Mouse (Mus musculus): ENCODE results near the gene Focad.

Focad gene

DNA sequence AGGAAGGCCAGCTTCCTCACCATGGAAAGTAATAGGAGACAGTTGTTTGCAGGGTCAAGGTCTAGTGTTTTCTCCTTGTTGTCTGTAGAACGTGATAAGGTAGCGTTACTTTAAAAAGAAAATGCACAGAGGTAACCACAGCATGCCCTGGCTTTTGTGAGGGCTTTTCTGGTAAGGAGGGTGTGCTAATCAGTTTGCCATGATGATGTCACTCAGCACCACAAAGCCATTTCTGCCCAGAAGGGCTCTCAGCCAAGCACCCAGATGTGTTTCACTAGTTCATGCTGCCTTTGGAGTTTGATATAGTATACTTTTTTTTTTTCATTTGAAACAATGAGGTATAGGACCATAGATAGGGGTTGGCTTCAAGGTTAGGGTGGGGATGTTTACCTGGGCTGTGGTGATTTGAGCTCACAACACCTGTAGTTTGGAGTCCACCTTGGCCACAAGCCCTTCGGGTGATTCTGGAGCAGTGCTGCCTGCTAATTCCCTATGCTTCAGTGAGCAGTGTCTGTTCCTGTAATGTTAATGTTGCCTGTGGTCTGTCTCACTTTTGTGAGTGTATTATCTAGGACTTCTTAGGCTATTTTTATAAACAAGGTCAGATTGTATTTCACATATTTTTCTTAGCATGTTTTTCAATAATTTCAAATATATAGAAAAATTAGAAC, 61.2 kb downstream of the Focad start:
- DNase-seq (ENCODE audit: inconsistent age in 2 of 2, low spot score in 1 of 2), result no peak

DNA sequence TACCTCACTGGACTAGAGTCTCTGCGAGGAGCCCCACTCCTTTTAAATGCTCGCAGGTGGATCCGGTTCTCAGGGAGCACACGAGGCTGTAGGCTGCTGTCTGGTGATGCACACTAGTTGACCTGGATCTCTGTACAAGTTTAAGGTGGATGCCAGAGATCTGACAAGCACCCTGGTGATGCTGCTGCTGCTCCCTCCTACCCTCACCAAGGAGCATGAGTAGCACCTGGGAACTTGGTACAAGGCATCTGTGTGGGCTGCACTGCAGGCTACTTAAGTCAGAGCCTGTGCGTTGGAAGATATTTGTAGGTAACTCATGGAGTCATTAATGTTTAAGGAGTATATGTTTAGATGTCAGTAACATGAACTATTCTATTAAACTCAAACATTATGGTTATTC, 62.5 kb downstream of the Focad start:
- DNase-seq (ENCODE audit: inconsistent age in 2 of 2, low spot score in 1 of 2), result no peak

DNA sequence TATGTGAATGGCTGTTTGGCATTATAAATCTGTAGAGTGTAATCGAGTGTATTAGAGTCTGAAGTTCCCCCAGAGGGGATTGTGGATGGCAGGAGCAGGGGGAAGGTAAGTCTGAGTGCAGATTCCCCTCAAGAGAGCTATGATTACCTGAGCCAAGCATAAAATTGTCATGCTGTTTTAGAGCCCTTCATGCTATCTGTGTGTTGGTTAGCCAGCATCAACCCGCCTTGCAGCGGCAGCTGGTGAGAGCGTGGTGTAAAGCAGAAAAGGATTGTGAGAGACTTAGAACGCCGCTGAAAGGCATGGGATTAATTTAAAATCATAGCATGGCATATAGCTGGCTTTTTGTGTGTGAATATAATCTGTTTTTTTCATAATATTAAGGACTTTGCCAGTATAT, 63.2 kb downstream of the Focad start:
- DNase-seq (ENCODE audit: inconsistent age in 2 of 2, low spot score in 1 of 2), result no peak

DNA sequence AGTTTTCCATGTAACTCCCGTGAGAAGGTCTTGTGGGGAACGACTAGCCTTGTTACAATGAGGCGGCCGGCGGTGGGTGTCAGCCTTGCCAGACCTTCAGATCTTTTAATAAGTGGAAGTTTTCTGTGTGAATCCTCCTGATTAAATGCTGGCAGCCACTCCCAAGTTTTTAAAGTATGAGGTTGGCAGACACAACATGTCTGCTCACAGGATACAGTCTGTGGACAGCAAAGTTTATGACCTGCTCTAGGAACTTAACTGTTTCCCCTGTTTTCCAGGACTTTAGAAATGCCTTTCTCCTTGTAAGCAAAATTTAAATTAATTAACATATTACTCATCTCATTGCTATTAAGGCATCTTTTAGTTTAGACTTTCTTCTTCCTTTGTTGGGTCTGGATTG, 64.8 kb downstream of the Focad start:
- no peak for DNase-seq (ENCODE audit: inconsistent age in 2 of 2, low spot score in 1 of 2)

DNA sequence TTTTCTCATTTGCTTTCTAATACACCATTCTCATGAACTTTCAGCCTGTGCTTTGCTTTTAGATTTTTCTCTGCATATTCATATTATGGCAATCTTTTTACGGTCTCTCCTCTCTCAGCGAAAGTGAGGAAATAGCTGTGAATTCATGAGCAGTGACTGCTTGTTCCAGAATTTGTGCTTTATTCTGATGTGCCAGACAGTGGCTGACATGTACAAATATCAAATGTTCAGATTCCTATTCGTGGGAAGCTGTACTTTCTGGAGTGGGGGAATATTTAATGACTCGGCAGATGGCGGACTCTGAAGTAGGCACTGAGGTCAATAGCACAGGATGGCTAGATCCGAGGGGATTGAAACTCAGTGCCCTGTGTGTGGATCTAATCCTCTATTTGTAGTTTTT, 65.3 kb downstream of the Focad start:
- no peak for DNase-seq (ENCODE audit: inconsistent age in 2 of 2, low spot score in 1 of 2)

DNA sequence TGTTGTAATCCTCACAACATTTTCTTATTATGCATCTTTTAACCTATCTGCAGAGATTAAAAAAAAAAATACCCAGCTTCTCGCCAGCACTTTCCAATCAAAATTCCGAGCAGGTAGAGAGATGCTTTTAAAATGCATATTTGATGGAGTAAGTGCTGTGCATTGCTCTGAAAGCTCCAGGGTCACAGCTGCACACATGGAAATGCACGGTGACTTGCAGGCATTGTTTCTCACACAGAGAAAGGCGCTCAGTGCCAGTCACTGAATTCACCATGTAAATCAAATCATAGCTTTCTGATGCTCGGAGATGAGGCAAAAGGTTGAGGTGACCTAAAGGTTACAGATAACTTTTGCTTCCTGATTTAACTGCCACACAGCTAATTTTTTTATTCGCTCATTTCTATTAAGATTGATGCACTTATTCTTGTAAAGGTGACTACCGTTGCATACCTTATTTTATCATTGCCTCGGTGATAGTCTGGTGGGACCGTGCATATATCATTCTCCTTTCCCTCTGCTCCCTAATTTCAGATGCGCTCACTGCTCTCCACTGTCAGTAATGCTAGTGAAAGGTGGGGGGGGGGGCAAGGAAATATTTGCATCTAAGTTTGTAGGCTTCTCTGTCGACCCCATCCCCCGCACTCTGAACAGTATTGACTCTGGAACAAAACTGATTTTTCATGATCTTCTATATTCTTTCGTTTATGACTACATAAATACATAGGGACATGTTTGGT, 69.2 kb downstream of the Focad start:
- DNase-seq (ENCODE audit: inconsistent age in 2 of 2, low spot score in 1 of 2), result no peak

DNA sequence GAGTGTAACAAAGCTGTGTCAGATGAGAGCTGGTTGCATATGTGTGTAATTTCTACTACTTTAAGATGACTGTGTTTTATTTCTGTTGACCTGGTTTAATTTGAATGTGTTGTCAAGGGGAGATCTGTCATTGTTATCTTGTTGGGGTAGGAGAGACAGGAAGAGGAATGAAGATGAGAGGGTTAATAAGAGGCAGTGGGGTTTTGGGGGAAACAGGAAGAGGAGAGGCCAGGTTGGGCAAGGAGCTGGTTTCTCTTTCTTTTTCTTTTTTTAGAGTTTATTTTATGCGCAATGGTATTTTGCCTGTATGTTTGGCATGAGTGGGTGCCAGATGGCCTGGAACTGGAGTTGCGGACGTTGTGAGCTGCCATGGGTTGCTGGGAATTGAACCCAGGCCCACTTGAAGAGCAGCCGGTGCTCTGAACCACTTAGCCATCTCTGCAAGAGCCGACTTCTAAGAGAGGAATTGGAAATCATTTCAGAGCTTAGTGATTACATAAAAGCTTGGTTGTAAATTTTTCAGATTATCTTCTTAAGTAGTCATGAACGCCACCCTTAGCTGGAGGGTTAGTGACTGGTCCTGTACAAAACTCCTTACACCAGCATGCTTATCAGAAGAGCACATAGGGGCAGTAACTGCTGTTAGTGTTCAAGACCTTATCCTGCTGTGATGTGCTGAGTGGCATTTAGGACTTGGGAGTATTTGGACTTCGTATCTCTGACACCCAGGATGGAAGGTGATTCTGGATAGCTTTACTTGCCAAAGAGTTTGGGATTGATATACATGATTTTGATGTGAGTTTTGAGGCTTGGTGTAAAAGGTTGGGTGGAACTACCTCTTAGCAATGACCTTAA, 72.8 kb downstream of the Focad start:
- DNase-seq (ENCODE audit: inconsistent age in 2 of 2, low spot score in 1 of 2), result no peak

DNA sequence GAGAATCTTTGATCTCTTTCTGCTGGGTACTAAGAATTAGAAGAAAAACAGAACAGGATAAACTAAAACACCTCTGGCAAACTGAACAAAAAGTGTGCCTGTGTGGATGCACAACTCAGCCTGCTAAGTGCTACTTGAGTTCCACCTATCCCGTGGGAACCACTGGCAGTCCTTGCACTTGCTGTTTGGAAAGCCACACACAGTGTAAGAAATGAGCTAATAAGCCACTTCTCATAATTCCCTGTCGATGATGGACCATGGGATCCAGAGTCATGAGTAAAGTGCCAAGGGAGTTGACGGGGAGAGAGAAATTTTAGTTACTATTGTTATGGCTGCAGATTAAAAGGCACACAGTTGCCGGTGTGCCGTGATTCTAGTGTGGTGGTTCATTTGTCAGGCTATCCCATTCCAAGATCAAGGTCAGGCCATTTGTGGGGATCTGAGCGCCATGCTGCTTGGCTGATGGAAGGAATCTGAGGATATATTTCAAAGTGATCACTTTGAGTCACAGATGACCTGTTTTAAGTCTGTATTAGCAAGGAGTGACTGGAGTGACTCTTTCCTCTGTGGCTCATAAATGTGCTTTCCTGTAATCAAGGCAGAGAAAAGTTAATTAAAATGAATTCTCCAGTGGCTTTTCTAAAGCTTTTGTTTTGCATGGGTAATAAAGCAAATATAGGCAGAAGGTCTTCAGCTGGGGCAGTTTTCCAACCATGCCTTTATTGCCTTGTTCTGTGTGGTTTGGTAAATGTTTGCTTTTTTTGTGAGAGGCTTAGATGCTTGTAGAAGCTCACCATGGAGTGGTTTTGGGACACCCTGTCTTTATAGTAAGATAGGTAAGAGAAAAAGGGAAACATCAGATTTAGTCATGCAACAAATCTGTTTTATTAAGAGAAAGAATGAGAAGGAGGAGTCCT, 80.9 kb downstream of the Focad start:
- DNase-seq (ENCODE audit: inconsistent age in 2 of 2, low spot score in 1 of 2), result no peak

DNA sequence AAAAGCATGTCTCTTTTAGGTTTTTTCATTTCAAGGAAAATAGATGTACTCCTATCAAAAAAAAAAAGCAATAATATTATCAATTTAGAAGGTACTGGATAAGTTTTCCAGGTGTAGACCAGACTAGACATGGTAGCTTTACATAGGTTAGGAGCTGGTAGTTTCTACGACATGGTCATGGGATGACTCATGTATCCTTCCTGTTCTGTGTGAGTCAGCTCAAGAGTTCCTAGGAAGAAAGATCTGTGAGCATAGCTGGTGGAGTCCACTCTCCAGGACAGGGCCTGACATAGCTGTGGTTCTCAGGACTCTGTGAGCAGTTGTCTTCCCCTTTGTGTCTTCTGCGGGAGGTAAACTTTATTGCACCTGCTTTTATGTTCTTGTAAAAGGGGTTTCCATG, 84.9 kb downstream of the Focad start:
- DNase-seq (ENCODE audit: inconsistent age in 2 of 2, low spot score in 1 of 2), result no peak

DNA sequence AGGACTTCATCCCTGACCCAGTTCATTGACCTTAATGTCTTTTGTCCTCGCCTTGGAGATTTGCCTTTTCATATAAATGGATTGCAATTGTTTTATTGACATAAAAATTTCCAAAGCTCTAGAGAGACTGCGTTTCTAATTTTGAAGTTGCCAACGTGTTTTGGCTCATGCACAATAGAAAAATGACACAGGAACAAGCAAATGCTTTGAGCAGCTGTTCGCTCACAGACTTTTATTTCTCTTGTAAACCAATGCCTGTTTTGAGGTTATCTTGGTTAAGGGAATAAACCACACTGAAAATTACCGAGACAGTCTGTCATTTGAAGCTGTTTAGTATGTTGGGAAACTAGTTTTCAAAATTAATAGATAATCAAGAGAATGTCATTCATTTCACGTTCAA, 89.9 kb downstream of the Focad start:
- no peak for DNase-seq (ENCODE audit: inconsistent age in 2 of 2, low spot score in 1 of 2)

DNA sequence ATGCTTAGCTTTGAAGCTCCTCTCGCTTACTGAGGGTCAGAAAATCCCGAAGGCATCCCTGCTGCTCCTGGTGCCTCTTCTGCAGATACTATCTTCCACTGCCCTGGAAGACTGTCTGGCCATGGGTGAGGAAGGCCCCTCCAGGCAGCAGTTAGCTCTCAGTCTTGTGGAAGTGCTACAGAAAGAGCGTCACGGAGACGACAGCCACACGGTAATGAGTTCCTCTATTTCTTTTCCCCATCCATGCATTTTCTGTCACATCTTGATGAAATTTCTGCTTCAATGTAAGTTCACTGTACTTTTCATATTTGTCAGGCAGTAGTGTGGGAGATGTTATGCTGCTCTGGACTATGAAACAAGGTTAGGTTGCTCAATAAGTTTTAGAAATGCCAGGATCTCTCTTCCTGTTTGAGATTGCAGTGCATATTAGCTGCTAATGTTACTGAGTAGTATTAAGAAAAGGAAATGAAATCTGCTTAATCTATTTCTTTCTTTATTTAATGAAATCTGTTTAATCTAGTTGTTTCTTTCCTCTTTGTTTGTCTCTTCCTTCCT, 91.5 kb downstream of the Focad start:
- DNase-seq (ENCODE audit: inconsistent age in 2 of 2, low spot score in 1 of 2), result no peak

DNA sequence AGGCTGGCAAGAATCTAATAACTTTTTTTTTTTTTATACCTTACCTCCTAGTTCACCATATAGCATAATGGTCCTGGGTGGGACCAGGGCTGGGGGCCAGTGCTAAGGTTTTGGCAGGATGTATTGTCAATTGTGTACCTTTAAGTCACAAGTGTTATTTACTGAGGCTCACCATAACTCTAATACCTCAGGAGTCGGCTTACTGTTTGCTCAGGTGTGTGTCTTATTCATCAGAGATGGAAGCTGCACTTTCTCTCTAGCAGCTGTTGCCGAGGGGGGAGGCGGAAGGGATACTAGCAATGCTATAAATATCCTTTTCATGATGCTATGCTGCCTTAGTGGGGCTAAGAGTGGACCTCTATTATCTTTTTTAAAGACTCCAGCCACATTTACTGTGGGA, 93.2 kb downstream of the Focad start:
- DNase-seq (ENCODE audit: inconsistent age in 2 of 2, low spot score in 1 of 2), result no peak

DNA sequence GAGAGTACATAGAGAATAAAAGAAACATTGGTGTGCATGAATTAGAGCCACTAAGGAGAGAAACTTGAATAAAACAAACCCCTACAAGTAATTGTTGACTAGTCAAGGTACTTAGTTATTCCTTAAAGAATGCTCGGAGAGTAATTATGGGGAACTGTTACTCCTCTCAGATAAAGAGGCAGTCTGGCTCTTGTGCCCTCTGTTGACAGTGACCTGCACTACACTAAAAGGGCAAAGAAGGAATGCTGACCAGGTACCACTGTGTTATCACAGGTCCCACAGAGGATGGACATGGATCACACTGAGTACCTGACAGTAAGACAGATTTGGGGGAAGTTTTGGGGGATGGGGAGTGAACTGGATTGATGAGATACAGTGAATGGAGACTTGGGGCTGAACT, 95.1 kb downstream of the Focad start:
- DNase-seq (ENCODE audit: inconsistent age in 2 of 2, low spot score in 1 of 2), result peak in 1 of 2 experiments; percentile 40

DNA sequence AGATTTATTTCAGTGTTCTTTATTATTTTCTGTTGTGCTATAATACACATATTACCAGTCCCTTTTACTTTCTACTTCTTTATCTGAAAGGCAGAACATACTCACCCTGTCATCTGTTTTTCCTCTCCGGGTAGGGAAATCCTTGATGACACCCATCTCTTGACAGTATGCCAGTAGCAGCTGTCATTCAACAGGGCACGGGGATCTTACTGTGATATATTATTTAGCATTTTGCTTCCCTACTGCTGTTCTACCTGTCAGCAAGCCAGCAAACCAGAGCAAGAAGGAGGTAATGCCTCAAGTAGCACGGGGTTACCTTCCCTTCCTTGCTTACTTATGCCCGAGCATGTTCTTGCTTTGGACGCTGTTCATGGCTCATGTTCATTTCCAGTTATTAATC, 99.8 kb downstream of the Focad start:
- DNase-seq (ENCODE audit: inconsistent age in 2 of 2, low spot score in 1 of 2), result no peak

DNA sequence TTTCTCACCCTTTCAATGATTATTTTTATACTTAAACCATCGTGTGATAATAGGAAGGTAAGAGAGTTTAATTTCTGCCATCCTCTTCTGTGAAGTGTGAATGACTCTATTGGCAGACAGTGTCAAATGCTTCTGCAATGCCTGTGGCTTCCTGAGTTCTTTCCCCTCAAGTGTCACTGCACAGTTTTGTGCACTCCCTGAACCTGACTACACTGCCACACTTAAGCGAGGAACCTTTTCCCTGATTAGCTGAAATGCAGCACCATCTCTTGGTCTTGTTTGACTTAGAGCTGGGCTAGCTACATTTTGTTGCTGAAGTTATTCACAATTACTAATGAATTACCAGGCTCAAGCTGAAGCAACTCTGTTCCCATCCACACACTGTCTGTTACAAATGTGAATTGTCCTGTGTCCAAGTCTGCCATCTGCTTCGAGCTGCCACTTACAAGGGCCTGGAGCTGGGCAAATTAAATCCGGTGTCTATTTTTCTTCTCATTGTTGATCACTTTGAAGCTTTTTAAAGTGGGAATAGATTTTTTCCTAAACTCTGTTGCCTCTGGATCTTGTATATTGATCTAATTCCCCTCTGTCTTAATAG, 101.6 kb downstream of the Focad start:
- DNase-seq (ENCODE audit: inconsistent age in 2 of 2, low spot score in 1 of 2), result no peak

DNA sequence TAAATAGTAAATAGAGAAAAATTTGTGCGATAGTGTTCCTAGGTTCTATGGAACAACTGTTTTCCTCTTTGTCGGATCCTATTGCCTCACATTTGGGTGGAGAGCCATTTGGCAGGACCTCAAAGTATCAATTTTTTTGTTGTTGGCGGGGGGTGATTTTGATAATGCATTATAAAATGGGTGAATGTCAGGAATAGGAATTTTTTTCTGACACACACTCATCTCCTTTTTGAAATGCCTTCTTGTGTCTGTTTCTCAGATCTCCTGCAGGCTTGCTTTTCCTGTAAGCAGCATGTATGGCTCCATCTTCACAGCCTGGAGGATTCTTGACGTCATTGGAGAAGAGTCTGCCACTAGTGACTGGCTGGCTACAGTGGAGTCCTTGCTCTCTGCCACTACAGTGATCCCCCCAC, 102.1 kb downstream of the Focad start:
- DNase-seq (ENCODE audit: inconsistent age in 2 of 2, low spot score in 1 of 2), result no peak

DNA sequence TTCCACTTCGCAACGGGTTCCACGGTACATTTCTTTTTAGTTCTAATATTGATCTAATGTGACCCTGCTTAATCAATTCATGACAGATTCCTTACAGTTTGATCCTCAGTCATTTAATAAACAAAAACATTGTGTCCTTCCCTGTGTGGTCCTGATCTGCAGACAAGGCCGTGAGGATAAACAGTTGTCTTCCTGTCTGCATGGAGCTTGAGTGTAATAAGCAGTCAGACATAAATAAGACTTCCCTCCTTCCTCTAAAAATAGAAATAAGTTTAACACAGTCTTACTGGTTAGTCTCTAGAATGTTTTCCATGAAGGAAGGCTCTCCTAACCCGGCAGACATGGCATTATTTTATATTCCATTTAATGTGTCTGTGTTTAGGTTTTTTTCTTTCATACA, 102.8 kb downstream of the Focad start:
- DNase-seq (ENCODE audit: inconsistent age in 2 of 2, low spot score in 1 of 2), result no peak

DNA sequence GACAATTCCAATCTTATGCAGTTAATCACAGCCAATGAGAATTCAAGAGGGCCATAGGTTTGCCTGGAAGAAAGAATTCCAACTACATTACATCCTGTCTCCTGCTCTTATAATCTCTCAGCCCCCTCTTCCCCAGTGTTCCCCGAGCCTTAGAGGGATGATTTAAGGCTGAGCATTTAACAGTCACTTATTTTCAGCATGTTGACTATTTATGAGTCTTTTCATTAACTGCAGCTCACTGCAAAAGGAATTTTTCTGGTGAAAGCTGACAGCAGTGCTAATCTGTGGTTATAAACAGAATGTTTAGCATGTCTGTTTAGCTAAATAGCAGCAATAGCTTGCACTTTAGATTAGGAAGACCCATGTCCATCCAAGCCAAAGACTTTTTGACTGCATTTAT, 104.8 kb downstream of the Focad start:
- no peak for DNase-seq (ENCODE audit: inconsistent age in 2 of 2, low spot score in 1 of 2)

DNA sequence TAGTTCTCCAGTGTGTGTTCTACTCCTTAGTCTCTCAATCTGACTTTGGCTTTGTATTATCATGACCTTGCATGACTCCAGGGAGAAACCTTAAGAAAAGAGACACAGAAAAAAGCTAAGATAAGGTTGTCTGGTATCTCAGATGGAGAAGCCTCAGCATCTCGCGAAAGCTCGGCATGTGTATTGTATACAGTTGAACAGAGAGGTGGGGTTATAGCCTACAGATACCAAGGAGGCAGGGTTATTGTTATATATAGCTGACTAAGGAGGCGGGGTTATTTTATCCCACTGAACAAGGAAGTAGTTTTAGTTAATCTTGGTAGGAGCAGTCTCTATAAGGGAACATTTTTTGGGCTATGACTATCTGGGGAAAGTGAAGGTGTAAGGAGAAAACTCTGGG, 106.6 kb downstream of the Focad start:
- no peak for DNase-seq (ENCODE audit: inconsistent age in 2 of 2, low spot score in 1 of 2)

DNA sequence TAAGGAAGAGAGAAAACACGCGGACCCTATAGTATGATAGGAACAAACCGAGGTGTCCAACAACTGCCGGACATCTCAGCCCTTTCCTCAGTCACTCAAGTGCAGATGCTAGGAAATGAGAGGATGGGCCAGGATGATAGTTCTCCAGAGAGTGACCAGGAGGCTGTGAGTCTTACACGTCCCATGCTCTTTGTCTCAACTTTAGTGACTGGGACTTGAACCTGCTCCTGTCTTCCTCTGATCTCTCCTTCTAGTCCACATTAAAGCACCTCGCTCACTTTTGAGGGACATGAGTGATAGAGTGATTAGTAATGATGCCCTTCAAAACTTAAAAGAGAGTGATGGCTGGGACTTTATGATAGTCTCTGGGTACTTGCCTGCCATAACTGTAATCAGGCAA, 114.2 kb downstream of the Focad start:
- no peak for DNase-seq (ENCODE audit: inconsistent age in 2 of 2, low spot score in 1 of 2)

Measured in adrenal gland, adult (tissue).